22 mouse cellular contexts compared by ENCODE assay signal in the genomic region with DNA sequence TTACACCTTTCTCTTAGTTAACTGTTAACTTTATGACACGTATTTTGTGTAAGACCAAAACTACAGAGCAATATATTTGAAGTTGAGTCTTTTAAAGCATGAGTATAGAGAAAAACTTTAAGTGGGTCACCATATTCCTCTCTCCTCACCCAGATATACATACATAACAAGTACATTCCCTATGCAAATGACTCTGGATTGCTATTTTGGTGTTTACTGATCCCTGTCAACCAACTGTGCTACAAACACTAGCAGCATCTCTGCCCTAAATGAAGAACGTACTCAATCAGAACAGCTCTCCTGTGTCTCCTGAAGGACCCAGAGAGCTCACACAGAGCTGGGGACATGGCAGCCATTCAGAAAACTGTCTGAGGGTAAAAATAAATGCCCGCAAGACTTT.
"Had no signal": no experiment of that assay in that cellular context is flagged by ENCODE, and none has a peak within 500 bp of the region (broad histone marks: within the 10 kb centered on the region; RNA-seq: fewer than 3 reads in every experiment).

No protein-coding gene starts in this region.

- ATAC-seq: hindbrain, embryonic 16.5 days; hindbrain, postnatal 0 days; inflammation-experienced regulatory T-cells, adult 6 months; intestine, embryonic 15.5 days; intestine, embryonic 16.5 days; intestine, postnatal 0 days had no signal

- DNase-seq: heart, postnatal 10 days; heart, postnatal 14 days; heart, postnatal 36 days; heart, postnatal 4 days; kidney, adult 11 months; kidney, adult 18-20 months; kidney, adult 2 months; kidney, adult 8-10 months; kidney, adult 9 months; kidney, postnatal 10 days; kidney, postnatal 14 days; kidney, postnatal 25 days; kidney, postnatal 36 days; kidney, postnatal 4 days; layer of hippocampus, adult 9-11 months; layer of hippocampus, postnatal 36 days had no signal
